Mouse (Mus musculus) 3T3-L1 (cell line): ENCODE measurements around the gene Heatr5a.

Experiments used
- DNase-seq: peaks from one replicate; pipeline ENCODE4 v3.0.0-alpha.2; 2015; ENCODE audit warnings: low read depth, low spot score

Gene Heatr5a

DNA sequence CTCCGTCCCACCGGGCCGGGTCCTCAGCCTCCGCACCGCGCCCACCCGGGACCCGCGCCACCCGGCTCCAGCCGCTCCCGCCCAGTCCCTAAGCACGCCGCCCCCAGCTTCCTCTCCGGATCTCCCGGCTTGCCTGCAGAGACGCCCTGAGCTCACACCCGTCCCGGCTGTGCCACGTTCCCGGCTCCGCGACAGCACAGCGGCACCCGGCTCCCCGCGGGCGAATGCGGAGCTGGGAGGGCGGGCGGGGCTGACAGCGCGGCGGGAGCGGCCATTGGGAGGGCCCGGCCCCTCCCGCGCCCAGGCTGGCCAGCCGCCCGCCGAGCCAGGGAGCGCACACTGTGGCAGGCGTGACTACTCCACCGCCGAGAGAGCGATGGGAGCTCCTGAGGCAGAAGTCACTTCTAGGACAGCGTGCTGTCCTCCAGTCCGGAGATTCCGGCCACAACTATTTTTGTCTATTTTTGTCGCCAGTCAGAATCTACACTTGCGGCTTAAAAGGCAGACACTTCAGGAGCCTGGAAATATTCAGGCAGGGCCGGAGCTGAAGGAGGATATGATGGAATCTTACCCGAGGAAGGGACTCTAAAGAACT lies at the start of gene Heatr5a:
Gene Heatr5a (minus strand): TSS at position 252 of the 595 bp plus-strand sequence.
- peak; percentile 87 for DNase-seq

DNA sequence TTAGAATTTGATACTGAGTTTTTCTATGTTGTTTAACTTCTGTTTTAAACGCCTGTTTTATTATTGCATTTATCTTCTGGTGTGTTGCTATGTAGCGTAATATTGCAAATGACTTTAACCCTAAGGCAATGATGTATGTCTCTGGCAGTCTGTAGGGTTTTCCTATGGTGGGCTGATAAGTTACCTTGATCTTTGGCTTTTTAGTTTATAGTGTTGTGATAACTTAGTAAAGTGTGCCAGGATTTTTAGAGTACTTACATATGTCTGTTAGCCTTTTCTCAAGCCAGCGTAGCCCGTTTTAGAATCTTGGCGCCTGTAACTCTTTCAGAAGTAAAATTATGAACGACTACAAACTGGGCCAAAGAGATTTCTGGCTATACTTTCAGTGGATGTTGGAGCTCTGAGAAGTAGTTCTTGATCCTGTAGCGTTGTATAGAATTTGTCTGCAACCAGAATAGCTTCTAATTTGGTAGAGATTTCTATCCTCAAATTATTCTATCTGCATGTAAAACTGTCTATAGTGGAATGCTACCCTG lies 43.4 kb upstream of the Heatr5a start:
- no peak for DNase-seq

DNA sequence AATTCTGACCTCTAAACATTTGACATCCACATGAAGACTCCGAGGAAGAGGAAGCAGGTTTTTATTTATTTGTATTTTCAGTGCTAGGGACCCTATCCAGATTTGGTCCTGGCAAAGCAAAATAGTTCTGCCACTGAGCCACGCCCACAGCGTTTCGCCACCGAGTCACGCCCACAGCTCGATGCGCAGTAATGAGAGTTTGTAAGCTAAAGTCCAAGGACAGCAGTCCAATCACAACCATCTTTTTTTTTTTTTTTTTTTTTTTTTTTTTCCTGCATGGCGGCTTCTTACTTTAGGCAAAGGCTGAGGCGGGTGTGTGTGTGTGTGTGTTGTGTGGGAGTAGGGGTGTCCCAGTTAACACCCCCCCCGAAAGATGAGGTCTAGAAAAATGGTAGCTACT lies 42.9 kb upstream of the Heatr5a start:
- no peak for DNase-seq

DNA sequence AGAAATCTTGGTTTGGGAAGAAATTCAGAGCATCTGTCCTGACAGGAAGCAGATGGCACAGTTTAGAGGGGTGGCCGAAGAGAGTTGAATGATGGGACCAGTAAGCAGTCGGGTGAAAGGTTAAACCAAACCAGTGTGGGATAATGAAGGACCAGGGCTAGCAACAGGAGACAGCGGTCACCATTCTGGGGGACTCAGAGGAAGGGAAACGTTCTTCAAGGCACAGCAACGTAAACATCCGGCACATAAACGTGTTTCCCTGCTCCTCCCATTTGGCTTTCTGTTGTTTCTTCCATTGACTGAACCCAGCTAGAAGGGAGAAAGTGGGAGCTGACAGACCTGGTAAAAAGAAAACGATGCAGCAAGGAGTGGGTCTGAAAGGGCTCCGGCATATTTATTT lies 42.2 kb upstream of the Heatr5a start:
- DNase-seq = no peak

DNA sequence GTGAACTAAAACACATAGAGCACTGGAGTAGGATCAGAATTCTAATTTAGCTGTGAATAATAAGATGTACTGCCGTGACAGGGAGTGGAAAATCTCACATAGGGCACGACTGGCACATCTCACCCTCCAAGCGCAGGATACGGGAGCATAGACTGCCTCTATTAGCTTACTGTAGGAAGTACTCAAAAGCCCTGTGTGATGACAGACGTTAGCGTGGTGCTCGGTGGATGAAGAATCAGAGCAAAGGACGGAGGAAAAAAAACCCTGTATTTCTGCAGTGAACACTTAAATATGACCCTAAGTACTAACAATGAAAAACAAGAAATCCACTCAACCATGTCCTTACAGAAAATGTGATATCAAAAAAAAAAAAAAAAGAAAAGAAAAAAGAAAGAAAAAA lies 41.0 kb upstream of the Heatr5a start:
- no peak for DNase-seq

DNA sequence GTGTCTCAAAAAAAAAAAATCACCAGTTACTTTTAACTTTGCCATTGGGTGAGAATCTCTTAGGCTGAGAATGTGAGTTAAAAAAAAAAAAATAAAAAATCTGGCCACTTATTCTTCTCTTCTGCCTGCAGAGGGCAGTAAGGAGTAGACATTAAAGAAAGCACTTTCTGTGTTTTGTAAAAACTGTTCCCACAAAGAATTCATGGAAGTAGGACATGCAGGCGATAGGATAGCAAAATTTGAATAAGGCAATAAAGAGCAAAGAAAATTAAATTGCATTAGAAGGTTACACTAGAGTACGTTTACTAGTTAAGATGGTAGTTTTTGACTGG lies 39.5 kb upstream of the Heatr5a start:
- peak; percentile 77 for DNase-seq

DNA sequence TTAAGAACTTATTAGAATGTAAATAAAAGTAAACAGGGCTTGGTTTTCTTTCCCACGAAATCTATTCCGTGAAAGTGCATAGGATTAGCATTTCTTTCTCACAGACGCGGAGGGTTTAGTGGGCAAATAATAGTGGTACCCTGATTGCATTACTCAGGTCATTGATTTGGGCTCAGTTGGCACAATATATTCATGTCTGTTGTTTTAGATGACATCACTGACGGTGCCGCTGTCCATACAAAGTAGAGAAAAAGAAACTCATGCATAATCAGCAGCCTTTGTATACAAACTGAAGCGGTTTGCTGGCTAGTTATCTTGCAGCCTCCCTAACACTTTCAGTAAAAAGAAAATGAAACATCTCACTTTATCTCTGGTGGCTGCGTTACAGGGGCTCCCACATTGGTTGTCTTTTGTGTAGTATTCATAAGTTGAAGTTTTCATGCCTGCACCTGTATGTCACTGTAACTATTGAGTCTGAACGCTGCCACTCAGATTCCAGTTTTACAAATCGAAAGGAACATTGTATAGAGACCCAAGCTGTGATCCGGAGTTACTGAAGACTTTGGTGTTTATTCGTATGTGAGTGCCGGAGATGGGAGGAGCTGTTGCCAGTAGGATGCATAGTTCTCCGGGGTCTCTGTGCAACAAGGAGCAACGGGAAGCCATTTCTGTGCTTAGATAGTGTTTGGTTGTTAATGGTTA lies 39.0 kb upstream of the Heatr5a start:
- DNase-seq = no peak

DNA sequence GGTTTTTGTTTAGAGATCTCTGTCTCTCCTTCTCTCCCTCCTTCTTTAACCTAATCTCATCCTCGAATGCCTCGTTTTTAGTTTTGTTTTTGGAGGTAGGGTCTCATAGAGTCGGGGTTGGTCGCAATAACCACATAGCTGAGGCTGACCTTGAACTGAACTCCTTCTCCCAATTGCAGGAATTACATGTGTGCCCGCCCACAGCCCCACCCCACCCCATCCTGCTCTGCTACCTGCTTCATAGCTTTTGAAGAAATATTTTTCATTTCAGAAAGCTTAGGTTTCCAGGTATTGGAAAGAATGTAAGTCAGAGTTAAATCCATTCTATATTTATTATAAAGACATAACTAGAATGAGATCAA lies 35.5 kb upstream of the Heatr5a start:
- DNase-seq = no peak

DNA sequence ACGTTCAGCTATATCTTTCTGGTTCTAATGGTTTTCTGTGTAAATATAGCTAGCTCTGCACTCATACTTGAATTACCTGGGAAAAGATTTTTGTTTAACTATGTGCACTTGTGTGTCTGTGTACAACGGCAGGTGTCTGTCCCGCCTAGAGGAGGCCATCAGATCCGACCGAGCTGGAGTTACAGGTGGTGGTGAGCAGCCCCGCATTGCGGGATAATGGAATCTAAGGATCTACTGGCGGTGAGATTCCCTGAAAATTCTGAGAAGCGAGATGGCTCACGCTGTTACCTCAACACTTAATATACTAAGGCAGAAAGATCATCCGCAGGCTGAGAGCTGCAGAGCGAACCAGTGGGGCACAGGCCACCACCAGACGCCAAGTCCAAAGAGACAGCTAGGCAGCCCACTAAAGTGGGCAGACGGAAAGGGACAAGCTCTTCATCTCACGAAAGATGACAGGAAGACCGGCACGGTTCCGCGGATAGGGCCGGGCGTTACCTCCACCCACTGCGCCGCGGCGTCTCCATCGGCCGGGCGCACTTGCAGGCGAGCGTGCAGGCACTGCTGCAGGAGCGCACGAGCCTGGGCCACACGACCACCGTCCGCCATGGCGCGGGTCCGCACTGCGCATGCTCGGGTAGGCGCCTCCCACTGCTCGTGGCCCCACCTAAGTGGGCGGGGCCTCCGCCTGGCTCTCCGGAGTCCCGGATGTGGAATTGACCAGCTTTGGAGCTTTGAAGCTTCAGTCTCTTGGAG lies 34.9 kb upstream of the Heatr5a start, which contains the start of gene Dtd2:
Gene Dtd2 (minus strand): TSS at position 625 of the 756 bp plus-strand sequence.
- DNase-seq = peak; percentile 86

DNA sequence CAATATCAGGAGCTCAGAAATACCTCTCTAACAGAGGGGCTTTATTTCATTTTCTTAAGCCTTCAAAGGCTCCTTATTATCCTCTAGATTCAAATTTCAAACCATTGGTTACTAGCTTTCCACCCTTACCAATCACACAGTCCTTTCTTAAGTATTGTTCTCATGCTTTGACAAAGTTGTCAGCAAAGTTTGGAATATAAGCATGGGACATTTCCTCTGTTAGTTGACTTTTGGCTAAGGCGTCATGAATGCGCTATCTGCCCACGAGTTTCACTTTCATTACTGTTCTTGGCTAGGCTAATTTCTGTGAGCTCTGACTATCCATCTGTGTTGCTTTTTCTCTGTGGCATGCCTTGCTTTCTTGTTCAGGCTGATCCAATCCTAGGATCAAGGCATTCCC lies 31.6 kb upstream of the Heatr5a start:
- no peak for DNase-seq

DNA sequence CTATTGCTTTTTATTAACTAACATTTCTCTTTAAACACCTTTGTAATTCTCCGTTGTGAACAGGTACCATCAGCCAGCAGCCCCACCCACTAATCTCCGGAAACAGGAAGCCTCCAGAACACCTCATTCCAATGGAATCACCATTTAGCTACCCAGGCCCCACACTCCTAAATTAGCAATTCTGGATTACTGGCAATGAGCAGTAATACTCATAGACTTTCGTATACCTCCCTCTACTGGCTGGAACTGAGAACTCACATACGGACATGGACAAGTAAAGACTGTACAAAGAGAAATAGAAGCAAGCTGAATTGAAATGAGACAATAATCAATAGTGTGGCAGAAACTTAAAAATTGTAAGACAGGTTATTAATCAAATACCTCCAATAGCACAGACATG lies 30.4 kb upstream of the Heatr5a start:
- peak; percentile 90 for DNase-seq

DNA sequence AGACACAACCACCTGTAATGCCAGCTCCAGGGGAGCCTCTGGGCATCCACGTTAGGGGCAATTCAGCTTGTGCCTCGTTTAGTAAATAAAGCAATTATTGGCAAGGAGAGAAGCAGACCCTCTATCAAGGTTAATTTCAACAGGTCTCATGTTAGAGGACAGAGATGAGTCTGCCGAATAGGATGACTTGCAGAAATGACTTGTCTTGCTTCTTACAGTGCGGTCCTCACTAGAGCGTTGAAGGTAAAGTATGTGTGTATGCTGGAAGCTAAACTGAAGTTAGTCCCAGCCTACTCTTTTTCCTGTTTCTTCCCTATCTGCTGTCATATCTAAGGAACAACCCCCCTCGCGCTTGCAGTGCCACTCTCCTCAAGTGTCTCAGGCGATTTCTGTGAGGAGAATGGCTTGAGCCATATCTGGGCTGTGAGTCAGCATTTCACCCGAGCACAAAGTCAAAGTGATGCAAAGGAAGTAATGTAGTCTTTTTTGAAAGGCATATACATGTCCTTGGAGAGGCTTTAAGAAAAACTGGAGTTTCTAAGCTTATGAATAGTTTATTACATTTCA lies 27.3 kb upstream of the Heatr5a start:
- peak; percentile 24 for DNase-seq

DNA sequence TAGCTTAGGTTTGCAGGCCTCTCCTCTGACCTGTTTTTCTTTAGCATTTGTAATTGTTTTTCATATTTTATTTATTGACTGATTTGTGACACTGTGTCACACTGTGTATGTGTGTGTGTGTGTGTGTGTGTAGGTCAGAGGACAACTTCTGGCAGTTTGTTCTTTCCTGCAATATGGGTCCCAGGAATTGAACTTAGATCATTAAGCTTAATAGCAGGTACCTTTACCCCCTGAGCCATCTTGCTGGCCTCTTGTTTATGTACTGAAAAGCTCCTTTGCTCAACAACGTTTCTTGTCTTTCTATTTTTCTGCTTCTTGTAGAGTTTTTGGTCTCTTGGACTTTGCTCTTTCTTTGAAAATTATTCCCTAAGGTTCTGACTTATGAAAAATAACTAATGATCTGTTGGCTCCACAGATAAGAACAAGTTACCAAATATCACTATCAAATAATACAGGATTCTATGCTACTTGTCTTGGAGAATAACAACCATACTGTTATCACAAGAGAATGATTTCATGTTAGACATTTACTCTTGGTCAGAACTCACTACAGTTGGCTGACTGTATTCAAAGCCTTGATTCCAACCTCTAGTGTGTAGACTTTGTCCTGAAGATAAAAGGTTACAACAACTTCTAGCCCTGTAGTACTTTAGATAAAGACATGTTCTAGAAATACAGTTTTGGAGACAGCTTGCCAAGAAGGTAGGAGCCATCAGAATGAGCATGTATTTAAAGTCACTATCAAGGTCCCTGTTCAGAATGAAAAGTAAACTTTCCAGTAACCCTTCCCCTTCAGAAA lies 24.8 kb upstream of the Heatr5a start:
- DNase-seq = no peak

DNA sequence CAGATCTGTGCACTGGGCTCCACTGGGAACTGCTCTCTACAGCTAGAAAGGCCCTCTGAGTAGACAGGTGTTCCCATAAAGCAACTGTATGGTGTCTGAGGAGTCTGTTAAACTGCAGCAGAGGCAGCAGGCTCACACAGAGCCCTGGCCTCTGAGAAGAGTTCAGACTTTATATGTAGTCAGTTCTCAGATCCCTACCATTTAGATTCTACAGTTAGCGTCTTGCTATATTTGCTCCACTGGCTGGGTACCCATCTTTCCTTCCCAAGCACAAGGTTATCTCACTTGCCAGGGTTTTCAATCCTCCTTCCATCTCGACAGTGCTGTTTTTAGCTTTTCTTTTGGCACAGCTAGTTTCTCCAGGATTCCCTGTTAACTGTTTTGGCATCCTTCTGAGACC lies 19.5 kb upstream of the Heatr5a start:
- no peak for DNase-seq

DNA sequence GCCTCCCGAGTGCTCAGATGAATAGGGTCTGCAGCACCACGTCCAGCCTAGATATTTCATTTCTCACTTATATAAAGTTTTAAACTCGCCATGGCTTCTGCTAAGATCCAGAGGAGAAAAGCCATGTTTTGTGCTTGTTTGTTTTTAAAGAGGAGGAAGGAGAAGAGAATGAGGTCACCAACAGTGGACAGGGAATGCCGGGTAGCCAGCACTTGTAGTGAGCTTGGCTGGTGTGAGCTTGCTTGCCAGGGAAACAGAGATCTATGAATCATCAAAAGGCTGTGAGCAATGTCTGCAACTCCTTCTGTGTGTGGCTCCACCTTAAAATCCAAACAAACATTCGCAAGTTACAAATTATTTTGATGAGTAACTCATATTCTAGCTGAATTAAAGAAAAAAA lies 17.4 kb upstream of the Heatr5a start:
- DNase-seq = peak; percentile 86

DNA sequence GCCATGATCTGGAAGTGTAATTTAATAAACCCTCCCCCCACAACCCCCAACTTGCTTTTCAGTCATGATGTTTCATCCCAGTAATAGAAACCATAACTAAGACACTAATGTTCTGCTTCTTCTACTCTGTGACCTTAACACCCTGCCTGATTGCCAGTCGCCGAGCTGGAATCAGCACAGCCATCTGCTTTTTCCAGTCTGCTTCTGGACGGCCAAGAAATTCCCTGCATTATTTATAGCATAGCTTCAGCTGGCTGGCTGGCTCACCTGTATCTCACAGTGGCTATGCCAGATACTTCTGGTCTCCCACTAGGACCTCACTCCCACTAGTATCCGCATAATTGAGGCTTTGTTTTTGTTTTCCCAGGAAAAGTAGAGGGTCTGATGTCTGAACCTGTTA lies 14.7 kb upstream of the Heatr5a start:
- no peak for DNase-seq

DNA sequence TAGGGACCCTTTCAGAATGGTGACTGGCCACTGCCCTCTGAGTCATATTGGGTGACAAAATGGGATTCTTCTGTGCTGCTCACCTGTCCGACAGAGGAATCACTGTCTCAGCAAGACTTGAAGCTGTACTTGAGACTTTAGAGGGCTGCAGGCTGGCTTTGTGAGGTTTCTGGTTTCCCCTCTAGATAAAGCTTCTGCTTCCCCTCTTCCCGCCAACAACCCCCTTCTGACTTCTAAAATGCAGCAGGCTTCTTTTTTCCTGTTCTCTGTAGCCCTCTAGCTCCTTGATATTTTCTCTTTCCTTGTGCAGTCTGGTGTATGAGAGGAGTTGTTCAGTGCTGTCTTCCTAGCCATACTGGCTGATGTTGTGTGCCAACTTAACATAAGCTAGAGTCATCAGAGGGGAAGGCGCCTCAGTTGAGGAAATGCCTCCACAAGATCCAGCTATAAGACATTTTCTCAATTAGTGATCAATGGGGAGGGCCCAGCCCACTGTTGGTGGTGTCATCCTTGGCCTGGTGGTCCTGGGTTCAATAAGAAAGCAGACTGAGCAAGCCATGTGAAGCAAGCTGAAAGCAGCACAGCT lies 14.1 kb upstream of the Heatr5a start:
- no peak for DNase-seq

DNA sequence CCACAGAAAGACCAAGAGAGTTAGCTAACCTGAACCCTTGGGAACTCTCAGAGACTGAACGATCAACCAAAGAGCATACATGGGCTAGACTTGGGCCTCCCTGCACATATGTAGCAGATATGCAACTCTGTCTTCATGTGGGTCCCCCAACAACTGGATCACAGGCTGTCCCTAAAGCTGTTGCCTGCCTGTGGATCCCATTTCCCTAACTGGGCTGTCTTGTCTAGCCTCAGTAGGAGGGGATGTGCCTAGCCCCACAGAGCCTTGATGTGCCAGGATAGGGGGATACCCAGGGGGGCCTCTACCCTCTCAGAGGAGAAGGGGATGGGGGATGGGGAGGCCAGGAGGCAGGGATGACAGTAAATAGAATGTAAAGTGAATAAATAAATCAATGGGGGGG lies 12.5 kb upstream of the Heatr5a start:
- DNase-seq = no peak

DNA sequence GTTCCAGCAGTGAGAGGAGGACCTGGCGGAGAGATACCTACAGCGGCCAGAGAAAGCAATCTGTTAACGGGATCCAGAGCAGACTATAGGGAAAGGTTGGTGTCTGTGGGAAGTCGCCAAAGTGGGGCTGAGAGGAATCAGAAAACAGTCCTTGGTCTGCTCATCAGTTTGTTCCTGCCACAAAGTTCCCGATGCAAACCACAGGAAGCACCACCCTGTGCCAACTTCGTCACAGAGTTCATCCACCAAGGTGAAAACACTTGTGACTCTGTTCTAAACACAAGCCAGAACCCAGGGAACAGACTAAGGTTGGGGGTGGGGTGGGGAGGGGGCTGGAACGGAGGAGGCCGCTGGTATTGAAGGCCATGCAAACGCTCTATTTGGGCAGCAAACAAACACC lies 5.4 kb upstream of the Heatr5a start:
- no peak for DNase-seq

DNA sequence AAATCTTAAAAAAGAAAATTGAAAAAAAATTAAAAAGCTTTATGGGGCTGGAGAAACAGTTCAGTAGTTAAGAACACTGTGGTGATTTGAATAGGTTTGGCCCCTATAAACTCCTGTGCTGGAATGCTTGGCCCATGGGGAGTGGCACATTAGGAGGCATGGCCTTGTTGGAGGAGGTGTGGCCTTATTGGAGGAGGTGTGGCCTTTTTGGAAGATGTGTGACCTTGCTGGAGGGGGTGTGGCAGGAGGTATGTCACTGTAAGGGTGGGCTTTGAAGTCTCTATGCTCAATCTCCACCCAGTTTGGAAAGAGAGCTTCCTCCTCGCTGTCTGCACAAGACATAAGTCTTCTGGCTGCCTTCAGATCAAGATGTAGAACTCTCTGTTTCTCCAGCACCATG lies 3.3 kb upstream of the Heatr5a start:
- DNase-seq = no peak
